Mouse (Mus musculus) limb, embryonic 11.5 days (tissue): ENCODE results near the gene Gm2000. TPM values are rescaled to one million over a fixed set of nuclear protein-coding genes. Genes with fewer than 3 reads are reported as not detected.
"Not testable (repeated sequence)": the region's sequence is repeated elsewhere in the genome, so short reads cannot be mapped to it uniquely, and the experiment has no call there.

ENCODE experiments used
- ATAC-seq: fragments of 200-750 bp; cut with Nextera tagmentation; 2 replicates; pipeline ENCODE4 v1.8.0; 2017; ENCODE audit warnings: low read depth; ENCODE audit not compliant: insufficient number of reproducible peaks, low FRiP score, low TSS enrichment
- DNase-seq: peaks from one replicate; pipeline ENCODE4 v3.0.0-alpha.2; 2015; ENCODE audit warnings: low spot score
- H3K27ac ChIP-seq: fragments of 300-500 bp; sonication (generic); replicated peaks from 2 replicates; pipeline ENCODE4 v1.5.1; 2014; ENCODE audit warnings: low read depth, mild to moderate bottlenecking, low read length
- H3K27me3 ChIP-seq: fragments of 300-500 bp; sonication (generic); 2 replicates; pipeline ENCODE4 v1.6.1; 2014; ENCODE audit warnings: mild to moderate bottlenecking, low read length, mixed read lengths; ENCODE audit not compliant: control insufficient read depth, insufficient read depth
- H3K36me3 ChIP-seq: fragments of 300-500 bp; sonication (generic); 2 replicates; pipeline ENCODE4 v1.6.1; 2014; ENCODE audit warnings: mild to moderate bottlenecking, low read length, moderate library complexity, mixed read lengths; ENCODE audit not compliant: control insufficient read depth, insufficient read depth
- H3K4me1 ChIP-seq: fragments of 300-500 bp; sonication (generic); 2 replicates; pipeline ENCODE4 v1.6.1; 2014; ENCODE audit warnings: low read length, mixed read lengths; ENCODE audit not compliant: control insufficient read depth, insufficient read depth
- H3K4me2 ChIP-seq: fragments of 300-500 bp; sonication (generic); 2 replicates; pipeline ENCODE4 v1.6.1; 2014; ENCODE audit warnings: low read depth, mild to moderate bottlenecking, moderate library complexity; ENCODE audit not compliant: severe bottlenecking
- H3K4me3 ChIP-seq: fragments of 300-500 bp; sonication (generic); 2 replicates; pipeline ENCODE4 v1.5.1; 2014; ENCODE audit warnings: low read depth, low read length
- H3K9ac ChIP-seq: fragments of 300-500 bp; sonication (generic); 2 replicates; pipeline ENCODE4 v1.6.1; 2014; ENCODE audit warnings: mild to moderate bottlenecking, low read length
- H3K9me3 ChIP-seq: fragments of 300-500 bp; sonication (generic); 2 replicates; pipeline ENCODE4 v1.6.1; 2016; ENCODE audit warnings: low read length; ENCODE audit not compliant: control insufficient read depth
- WGBS: fragments of 180-500 bp; shearing (Covaris S2); extraction: QIAGEN DNeasy Blood & Tissue Kit; methylation state at CpG from one replicate; pipeline ENCODE4 v1.1.7; 2014; 5-methylcytosine and 5-hydroxymethylcytosine counted together
- polyA plus RNA-seq: library from polyadenylated mRNA; unstranded; fragments of >200 nt; fragmentation: Nextera tagmentation; extraction: Ambion mirVana; gene quantifications from 2 replicates; pipeline ENCODE4 v1.2.1, GENCODE M21; 2014

Gm2000 gene
- polyA plus RNA-seq, 1 experiment from 2014 or later = 1,041 TPM

GRCm38 (mm10) chr1:156386232-156386631, 20.4 kb downstream of the Gm2000 start:
- ATAC-seq = no peak
- H3K4me3 ChIP-seq = no peak overlapping the region
- H3K36me3 ChIP-seq = no peaks in the 10 kb centered on the region
- no peaks in the 10 kb centered on the region for H3K27me3 ChIP-seq
- H3K4me2 ChIP-seq = no peak overlapping the region
- no peak overlapping the region for H3K27ac ChIP-seq
- no peaks in the 10 kb centered on the region for H3K9me3 ChIP-seq
- WGBS = 92% methylated on average over 4 of the region's 4 CpGs
- no peak overlapping the region for H3K9ac ChIP-seq
- H3K4me1 ChIP-seq = no peaks in the 10 kb centered on the region
- no peak for DNase-seq

GRCm38 (mm10) chr1:156386880-156387279, 21.0 kb downstream of the Gm2000 start:
- WGBS = 68% methylated on average over 3 of the region's 3 CpGs
- no peak for ATAC-seq
- Histone ChIP-seq H3K4me1 (no peaks in the 10 kb centered on the region), H3K36me3 (no peaks in the 10 kb centered on the region), H3K27me3 (no peaks in the 10 kb centered on the region), H3K4me3 (no peak overlapping the region), H3K27ac (no peak overlapping the region), H3K4me2 (no peak overlapping the region), H3K9me3 (no peaks in the 10 kb centered on the region), H3K9ac (no peak overlapping the region)
- no peak for DNase-seq

- Histone ChIP-seq H3K9me3 (no peaks in the 10 kb centered on the region), H3K4me3 (no peak overlapping the region), H3K9ac (no peak overlapping the region), H3K4me1 (no peaks in the 10 kb centered on the region), H3K27me3 (no peaks in the 10 kb centered on the region), H3K4me2 (no peak overlapping the region), H3K36me3 (no peaks in the 10 kb centered on the region), H3K27ac (no peak overlapping the region)
- WGBS = 89% methylated on average over 4 of the region's 4 CpGs
- no peak for DNase-seq
- ATAC-seq = no peak
Observed at GRCm38 (mm10) chr1:156393148-156393547, 27.3 kb downstream of the Gm2000 start.

GRCm38 (mm10) chr1:156400159-156400558, 34.3 kb downstream of the Gm2000 start:
- not testable (repeated sequence) for H3K27me3 ChIP-seq, H3K4me3 ChIP-seq, DNase-seq, H3K9ac ChIP-seq, H3K36me3 ChIP-seq, H3K4me2 ChIP-seq, ATAC-seq, H3K27ac ChIP-seq, H3K9me3 ChIP-seq, H3K4me1 ChIP-seq
- 64% methylated on average over 3 of the region's 3 CpGs for WGBS

GRCm38 (mm10) chr1:156402491-156402890, 36.7 kb downstream of the Gm2000 start:
- DNase-seq (no peak), ATAC-seq (no peak)
- Histone ChIP-seq H3K27me3 (no peaks in the 10 kb centered on the region), H3K27ac (no peak overlapping the region), H3K36me3 (no peaks in the 10 kb centered on the region), H3K4me1 (no peaks in the 10 kb centered on the region), H3K9ac (no peak overlapping the region), H3K9me3 (no peaks in the 10 kb centered on the region), H3K4me3 (no peak overlapping the region), H3K4me2 (no peak overlapping the region)
- WGBS = 55% methylated on average over 2 of the region's 2 CpGs

- Histone ChIP-seq H3K9me3 (no peaks in the 10 kb centered on the region), H3K4me2 (no peak overlapping the region), H3K4me1 (no peaks in the 10 kb centered on the region), H3K4me3 (no peak overlapping the region), H3K27ac (no peak overlapping the region), H3K27me3 (no peaks in the 10 kb centered on the region), H3K36me3 (no peaks in the 10 kb centered on the region), H3K9ac (no peak overlapping the region)
- ATAC-seq (no peak), DNase-seq (no peak)
- 44% methylated on average over 10 of the region's 10 CpGs for WGBS
Observed at GRCm38 (mm10) chr1:156403251-156403650, 37.4 kb downstream of the Gm2000 start.

GRCm38 (mm10) chr1:156408004-156408403, 42.2 kb downstream of the Gm2000 start:
- Histone ChIP-seq H3K36me3 (no peaks in the 10 kb centered on the region), H3K27ac (no peak overlapping the region), H3K4me2 (no peak overlapping the region), H3K9me3 (no peaks in the 10 kb centered on the region), H3K9ac (no peak overlapping the region), H3K27me3 (no peaks in the 10 kb centered on the region), H3K4me3 (no peak overlapping the region), H3K4me1 (no peaks in the 10 kb centered on the region)
- no peak for ATAC-seq
- 60% methylated on average over 3 of the region's 3 CpGs for WGBS
- no peak for DNase-seq

- H3K27ac ChIP-seq = no peak overlapping the region
Observed at GRCm38 (mm10) chr1:156408521-156408920, 42.7 kb downstream of the Gm2000 start.

More at GRCm38 (mm10) chr1:156408521-156408920, 42.7 kb downstream of the Gm2000 start:
- H3K27me3 ChIP-seq = no peaks in the 10 kb centered on the region
- 68% methylated on average over 4 of the region's 4 CpGs for WGBS
- no peak for DNase-seq
- no peaks in the 10 kb centered on the region for H3K9me3 ChIP-seq
- H3K4me3 ChIP-seq = no peak overlapping the region
- no peaks in the 10 kb centered on the region for H3K4me1 ChIP-seq
- no peaks in the 10 kb centered on the region for H3K36me3 ChIP-seq
- no peak for ATAC-seq
- no peak overlapping the region for H3K9ac ChIP-seq
- no peak overlapping the region for H3K4me2 ChIP-seq
